Mouse (Mus musculus) bone marrow macrophage, adult 2 months (primary cell): ENCODE results near the gene Kif13a. TPM values are rescaled to one million over a fixed set of nuclear protein-coding genes. Genes with fewer than 3 reads are reported as not detected.

Experiments
- H3K27ac ChIP-seq: 2 replicates; pipeline ENCODE4 v1.5.1; 2012; ENCODE audit warnings: low read depth, low read length; ENCODE audit not compliant: insufficient read depth
- H3K4me1 ChIP-seq: 2 replicates; pipeline ENCODE4 v1.6.1; 2012; ENCODE audit warnings: low read length; ENCODE audit not compliant: control insufficient read depth, insufficient read depth
- H3K4me3 ChIP-seq: 2 replicates; pipeline ENCODE4 v1.5.1; 2012; ENCODE audit warnings: mild to moderate bottlenecking, low read length, moderate library complexity; ENCODE audit not compliant: insufficient read depth
- CTCF ChIP-seq: IDR thresholded peaks from 2 replicates; pipeline ENCODE4 v1.5.1; 2012; ENCODE audit warnings: low read depth, mild to moderate bottlenecking, low read length, moderate library complexity
- POLR2A ChIP-seq: IDR thresholded peaks from 2 replicates; pipeline ENCODE4 v1.6.1; 2012; ENCODE audit warnings: mild to moderate bottlenecking, low read depth, low read length, borderline replicate concordance
- polyA plus RNA-seq: library from polyadenylated mRNA; stranded (reverse); fragments of >200 nt; gene quantifications from 2 replicates; pipeline ENCODE4 v1.2.4, GENCODE M21; 2012; ENCODE audit not compliant: missing spikeins, insufficient read depth, insufficient read length

Gene Kif13a
- polyA plus RNA-seq, 1 experiment: 18.8 TPM

DNA sequence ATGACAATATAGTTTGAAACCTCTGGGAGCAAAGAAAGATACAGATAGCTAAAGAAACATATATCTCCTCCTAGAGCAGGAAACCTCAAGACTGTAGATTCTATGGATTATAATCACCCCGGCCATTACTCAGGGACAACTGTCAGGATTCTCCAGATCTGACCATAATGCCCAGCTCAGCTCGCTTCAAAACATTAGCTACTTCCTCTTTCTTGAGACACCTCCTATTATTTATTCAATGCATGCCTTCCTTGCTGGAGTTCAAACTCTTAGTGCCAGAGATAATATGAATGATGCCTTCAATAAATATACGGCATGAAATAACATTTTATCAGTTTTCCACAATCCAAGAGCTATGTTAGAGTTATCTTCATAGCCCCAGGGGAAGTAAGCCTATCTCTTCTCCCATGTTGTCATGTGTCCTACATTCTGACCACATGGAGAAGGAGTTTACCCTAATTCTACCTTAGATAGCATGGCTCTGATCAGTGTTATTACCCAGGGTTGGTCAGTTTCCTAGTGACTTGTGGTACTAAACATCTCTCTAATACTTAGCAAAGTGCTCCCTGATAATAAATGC is 66.4 kb downstream of the Kif13a start:
- Histone ChIP-seq H3K27ac (no peak overlapping the region), H3K4me3 (no peak overlapping the region), H3K4me1 (peaks cover 2% of the 10 kb centered on the region)
- no peak for TF ChIP-seq CTCF
- TF ChIP-seq POLR2A: no peak

- TF ChIP-seq POLR2A (no peak), CTCF (no peak)
- H3K4me1 ChIP-seq: peaks cover 2% of the 10 kb centered on the region
- H3K4me3 ChIP-seq: no peak overlapping the region
- H3K27ac ChIP-seq: no peak overlapping the region
These were observed 69.8 kb downstream of the Kif13a start for GRCm38 (mm10) chr13:46859876-46860275.

- Histone ChIP-seq H3K4me3 (no peak overlapping the region), H3K27ac (no peak overlapping the region), H3K4me1 (peaks cover 2% of the 10 kb centered on the region)
- TF ChIP-seq POLR2A: no peak
- TF ChIP-seq CTCF: no peak
These were observed 70.5 kb downstream of the Kif13a start for GRCm38 (mm10) chr13:46859173-46859572.

- H3K4me3 ChIP-seq: no peak overlapping the region
- peaks cover 2% of the 10 kb centered on the region for H3K4me1 ChIP-seq
- TF ChIP-seq CTCF (no peak), POLR2A (no peak)
- no peak overlapping the region for H3K27ac ChIP-seq
These were observed 70.9 kb downstream of the Kif13a start for GRCm38 (mm10) chr13:46858835-46859152.

GRCm38 (mm10) chr13:46858143-46858834 is 71.4 kb downstream of the Kif13a start:
- peaks cover 2% of the 10 kb centered on the region for H3K4me1 ChIP-seq
- H3K27ac ChIP-seq: no peak overlapping the region
- H3K4me3 ChIP-seq: no peak overlapping the region
- TF ChIP-seq CTCF (no peak), POLR2A (no peak)

- TF ChIP-seq POLR2A (no peak), CTCF (no peak)
- Histone ChIP-seq H3K4me1 (no peaks in the 10 kb centered on the region), H3K27ac (no peak overlapping the region), H3K4me3 (no peak overlapping the region)
These were observed 75.2 kb downstream of the Kif13a start for GRCm38 (mm10) chr13:46854456-46854855.

DNA sequence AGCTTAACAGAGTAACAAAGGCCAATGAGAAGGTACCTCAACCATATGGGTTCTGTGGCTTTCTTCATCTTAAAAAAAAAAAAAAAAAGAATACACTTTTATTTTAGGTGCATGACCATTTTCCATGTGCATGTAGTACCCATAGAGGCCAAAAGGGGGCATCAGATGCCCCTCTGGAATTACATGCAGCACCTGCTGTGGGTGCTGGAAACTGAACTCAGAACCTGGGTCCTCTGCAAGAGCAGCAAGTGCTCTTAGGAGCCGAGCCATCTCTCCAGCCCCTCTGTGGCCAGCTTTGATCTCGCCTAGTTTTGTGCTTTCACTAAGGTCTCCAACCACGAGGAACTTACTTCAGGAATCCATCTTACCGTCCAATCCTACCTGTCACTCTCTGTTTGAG is 77.2 kb downstream of the Kif13a start:
- no peak for TF ChIP-seq POLR2A
- TF ChIP-seq CTCF: 0 out of 2 replicates have a peak, but pooled peaks have one; percentile 21

GRCm38 (mm10) chr13:46845456-46845855 is 84.2 kb downstream of the Kif13a start:
- no peak overlapping the region for H3K4me3 ChIP-seq
- no peak for TF ChIP-seq CTCF
- TF ChIP-seq POLR2A: no peak
- H3K4me1 ChIP-seq: no peaks in the 10 kb centered on the region
- H3K27ac ChIP-seq: no peak overlapping the region

More for the DNA sequence above, 77.2 kb downstream of the Kif13a start:
- Histone ChIP-seq H3K4me3 (no peak overlapping the region), H3K27ac (no peak overlapping the region), H3K4me1 (no peaks in the 10 kb centered on the region)

GRCm38 (mm10) chr13:46844561-46845235 is 85.0 kb downstream of the Kif13a start:
- Histone ChIP-seq H3K4me3 (no peak overlapping the region), H3K27ac (no peak overlapping the region), H3K4me1 (peaks cover under 1% of the 10 kb centered on the region; the same call in 1 of the 2 replicates)
- TF ChIP-seq POLR2A: no peak

DNA sequence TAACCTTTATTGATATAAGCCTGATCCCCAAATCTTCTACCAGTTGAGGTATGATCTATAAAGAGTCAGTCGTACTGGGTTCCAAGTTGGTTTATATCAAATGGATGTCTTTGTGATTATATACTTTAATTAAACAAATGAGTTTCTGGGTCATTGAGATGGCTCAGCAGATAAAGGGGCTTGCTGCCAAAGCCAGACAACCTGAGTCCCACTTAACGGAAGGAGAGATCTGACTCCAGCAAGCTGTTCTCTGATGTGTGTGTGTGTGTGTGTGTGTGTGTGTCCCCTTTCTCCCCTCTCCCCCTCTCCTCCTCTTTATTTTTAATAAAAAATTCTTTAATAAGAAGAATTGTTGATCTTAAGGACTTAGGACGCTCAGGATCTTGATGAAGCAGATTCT is 86.0 kb downstream of the Kif13a start:
- no peak for TF ChIP-seq POLR2A
- TF ChIP-seq CTCF: no peak
- H3K27ac ChIP-seq: no peak overlapping the region

More for the DNA sequence above, 86.0 kb downstream of the Kif13a start:
- Histone ChIP-seq H3K4me1 (peaks cover 6% of the 10 kb centered on the region), H3K4me3 (no peak overlapping the region)
